Mouse (Mus musculus) heart, embryonic 10.5 days (tissue): ENCODE results near the gene Ctnnbl1. TPM values are rescaled to one million over a fixed set of nuclear protein-coding genes. Genes with fewer than 3 reads are reported as not detected.
A peak's percentile ranks its signal among the peaks of the same experiment; 100 is the strongest.

ENCODE experiments used
- DNase-seq: peaks from one replicate; pipeline ENCODE4 v3.0.0-alpha.2; 2017; ENCODE audit warnings: low spot score
- H3K27ac ChIP-seq: fragments of 300-500 bp; sonication (generic); 2 replicates; pipeline ENCODE4 v1.5.1; 2016; ENCODE audit warnings: mild to moderate bottlenecking
- H3K27me3 ChIP-seq: fragments of 300-500 bp; sonication (generic); 2 replicates; pipeline ENCODE4 v1.6.1; 2016; ENCODE audit warnings: mild to moderate bottlenecking; ENCODE audit not compliant: poor library complexity, insufficient read depth, severe bottlenecking
- H3K36me3 ChIP-seq: fragments of 300-500 bp; sonication (generic); 2 replicates; pipeline ENCODE4 v1.6.1; 2016; ENCODE audit warnings: mild to moderate bottlenecking, moderate library complexity
- H3K4me1 ChIP-seq: fragments of 300-500 bp; sonication (generic); 2 replicates; pipeline ENCODE4 v1.6.1; 2016; ENCODE audit warnings: mild to moderate bottlenecking
- H3K4me3 ChIP-seq: fragments of 300-500 bp; sonication (generic); 2 replicates; pipeline ENCODE4 v1.5.1; 2016; ENCODE audit warnings: mild to moderate bottlenecking, moderate library complexity
- H3K9me3 ChIP-seq: fragments of 300-500 bp; sonication (generic); 2 replicates; pipeline ENCODE4 v1.6.1; 2016; ENCODE audit warnings: mild to moderate bottlenecking, moderate library complexity
- WGBS: fragments of 180-500 bp; shearing (Covaris S2); methylation state at CpG from one replicate; pipeline ENCODE4 v1.1.7; 2016; 5-methylcytosine and 5-hydroxymethylcytosine counted together
- polyA plus RNA-seq: library from polyadenylated mRNA; unstranded; fragments of >200 nt; fragmentation: Nextera tagmentation; extraction: Ambion mirVana; gene quantifications from 2 replicates; pipeline ENCODE4 v1.2.1, GENCODE M21; 2016

Ctnnbl1 gene
- polyA plus RNA-seq, 1 experiment from 2014 or later = 59.1 TPM

DNA sequence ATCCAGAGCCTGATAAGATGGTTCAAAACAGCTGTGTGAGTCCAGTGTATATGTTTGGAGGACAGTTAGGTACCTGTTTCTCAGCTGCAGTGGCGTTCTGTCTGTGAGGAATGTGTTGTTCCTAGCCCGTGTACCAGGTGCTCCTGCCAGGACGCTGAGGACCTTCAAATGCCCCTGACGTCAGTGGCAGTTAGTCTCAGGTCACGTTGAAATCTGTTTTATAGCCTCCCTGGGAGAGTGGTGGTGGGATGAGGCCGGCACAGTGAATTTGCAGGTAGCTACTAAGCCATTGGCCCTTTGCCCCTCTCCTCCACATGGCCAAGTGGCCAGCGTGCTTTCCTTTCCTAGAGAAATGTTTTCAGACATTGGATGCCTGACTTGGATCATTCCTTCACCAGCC is 18.6 kb downstream of the Ctnnbl1 start:
- no peaks in the 10 kb centered on the region for H3K9me3 ChIP-seq
- 70% methylated on average over 7 of the region's 7 CpGs for WGBS
- no peak overlapping the region for H3K4me3 ChIP-seq
- H3K4me1 ChIP-seq = peaks cover 38% of the 10 kb centered on the region
- DNase-seq = peak; percentile 67
- H3K27ac ChIP-seq = no peak overlapping the region
- no peaks in the 10 kb centered on the region for H3K27me3 ChIP-seq
- no peaks in the 10 kb centered on the region for H3K36me3 ChIP-seq

GRCm38 (mm10) chr2:157756193-157756592 is 19.0 kb downstream of the Ctnnbl1 start:
- peak; percentile 42 for DNase-seq
- H3K9me3 ChIP-seq = no peaks in the 10 kb centered on the region
- WGBS = 79% methylated on average over 7 of the region's 7 CpGs

DNA sequence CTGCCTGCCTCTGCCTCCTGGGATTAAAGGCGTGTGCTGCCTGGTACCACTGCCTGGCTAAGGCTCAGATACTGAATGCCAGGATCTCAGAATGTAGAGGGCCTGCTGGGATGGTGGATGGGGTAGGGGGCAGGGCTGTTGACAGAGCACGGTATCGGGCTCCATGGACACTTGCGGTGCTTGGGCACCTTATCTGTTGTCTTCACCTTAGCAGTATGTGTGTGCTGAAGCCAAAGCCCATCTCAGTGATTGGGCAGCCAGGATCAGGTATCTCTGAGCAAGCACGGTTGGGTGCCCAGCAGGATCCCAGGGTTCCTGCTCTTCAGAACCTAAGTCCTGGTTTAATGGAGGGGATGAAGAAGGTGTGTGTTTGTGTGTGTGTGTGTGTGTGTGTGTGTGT is 21.2 kb downstream of the Ctnnbl1 start:
- no peak overlapping the region for H3K27ac ChIP-seq
- peak; percentile 36 for DNase-seq
- H3K27me3 ChIP-seq = no peaks in the 10 kb centered on the region
- WGBS = 66% methylated on average over 5 of the region's 5 CpGs
- H3K4me1 ChIP-seq = peaks cover 19% of the 10 kb centered on the region
- H3K36me3 ChIP-seq = no peaks in the 10 kb centered on the region
- H3K4me3 ChIP-seq = no peak overlapping the region
- H3K9me3 ChIP-seq = no peaks in the 10 kb centered on the region

More at GRCm38 (mm10) chr2:157756193-157756592, 19.0 kb downstream of the Ctnnbl1 start:
- Histone ChIP-seq H3K36me3 (no peaks in the 10 kb centered on the region), H3K4me1 (peaks cover 34% of the 10 kb centered on the region), H3K27me3 (no peaks in the 10 kb centered on the region), H3K27ac (no peak overlapping the region), H3K4me3 (no peak overlapping the region)

GRCm38 (mm10) chr2:157759717-157760116 is 22.5 kb downstream of the Ctnnbl1 start:
- DNase-seq = peak; percentile 3
- 72% methylated on average over 6 of the region's 6 CpGs for WGBS
- Histone ChIP-seq H3K27ac (no peak overlapping the region), H3K4me1 (peaks cover 18% of the 10 kb centered on the region), H3K4me3 (no peak overlapping the region), H3K36me3 (no peaks in the 10 kb centered on the region), H3K9me3 (no peaks in the 10 kb centered on the region), H3K27me3 (no peaks in the 10 kb centered on the region)

GRCm38 (mm10) chr2:157762903-157763302 is 25.7 kb downstream of the Ctnnbl1 start:
- Histone ChIP-seq H3K4me1 (peaks cover 5% of the 10 kb centered on the region; the same call in 1 of the 2 replicates), H3K9me3 (no peaks in the 10 kb centered on the region), H3K27ac (no peak overlapping the region), H3K36me3 (no peaks in the 10 kb centered on the region), H3K4me3 (no peak overlapping the region), H3K27me3 (no peaks in the 10 kb centered on the region)
- whole genome bisulfite sequencing = 80% methylated on average over 4 of the region's 4 CpGs
- DNase-seq = no peak

- Histone ChIP-seq H3K27me3 (no peaks in the 10 kb centered on the region), H3K4me3 (no peak overlapping the region), H3K27ac (no peak overlapping the region), H3K36me3 (no peaks in the 10 kb centered on the region), H3K4me1 (peaks cover 16% of the 10 kb centered on the region), H3K9me3 (no peaks in the 10 kb centered on the region)
- WGBS = 90% methylated on average over 7 of the region's 7 CpGs
- DNase-seq = peak; percentile 45
Observed at GRCm38 (mm10) chr2:157766591-157766990, 29.4 kb downstream of the Ctnnbl1 start.

DNA sequence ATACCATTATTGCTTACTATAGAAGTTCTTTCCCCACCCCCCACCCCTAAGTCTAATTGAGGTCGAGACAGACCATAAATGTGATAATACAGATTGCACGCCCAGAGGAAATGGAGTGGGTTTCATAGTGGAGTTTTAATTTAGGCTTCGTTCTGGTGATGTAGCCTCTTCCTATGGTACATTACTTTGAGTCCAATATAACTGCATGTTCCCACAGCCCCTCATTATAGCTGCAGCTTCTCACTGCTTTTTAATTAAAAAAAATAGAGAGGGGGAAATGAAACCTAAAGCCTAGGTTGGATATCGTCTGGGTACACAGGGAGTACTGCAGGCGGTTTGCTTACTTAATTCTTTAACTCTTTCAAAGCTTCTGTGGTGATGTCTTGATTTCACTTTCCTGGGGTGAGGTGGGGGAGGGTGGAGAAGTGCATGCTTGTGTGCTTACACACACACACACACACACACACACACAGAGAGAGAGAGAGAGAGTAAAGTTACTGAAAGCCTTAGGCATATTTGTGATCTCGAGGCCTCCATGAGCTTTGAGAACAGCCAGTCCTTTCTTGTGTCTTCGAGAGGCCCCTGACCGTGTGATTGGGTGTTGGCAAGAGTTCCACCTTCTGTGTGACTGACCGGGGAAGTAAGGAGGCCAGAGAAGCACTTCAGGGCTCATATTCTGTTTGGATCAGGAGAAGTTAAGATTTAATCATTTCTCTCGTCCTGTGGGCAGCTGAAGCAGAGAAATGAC is 31.7 kb downstream of the Ctnnbl1 start:
- DNase-seq = no peak
- H3K27me3 ChIP-seq = no peaks in the 10 kb centered on the region
- 58% methylated on average over 10 of the region's 10 CpGs for WGBS

DNA sequence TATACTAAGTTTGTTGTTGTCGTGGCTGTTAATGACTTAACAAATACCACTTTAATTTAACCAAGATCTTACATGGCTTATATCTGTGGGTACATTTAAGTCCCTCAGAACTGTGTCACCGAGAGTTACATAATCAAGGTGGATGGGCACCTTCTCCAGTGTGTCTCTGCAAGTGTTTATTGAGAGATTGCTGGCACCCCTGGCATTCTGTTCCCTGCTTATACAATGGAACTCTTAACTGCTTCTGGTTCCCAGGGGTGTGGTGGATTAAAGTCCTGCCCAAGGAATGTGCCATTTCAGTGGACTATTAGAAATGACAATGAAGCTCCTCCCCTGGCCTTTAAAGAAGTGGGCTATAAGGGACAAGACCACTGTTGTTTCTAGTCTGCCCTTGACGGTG is 33.6 kb downstream of the Ctnnbl1 start:
- Histone ChIP-seq H3K27me3 (no peaks in the 10 kb centered on the region), H3K4me1 (peaks cover 20% of the 10 kb centered on the region), H3K4me3 (no peak overlapping the region), H3K36me3 (peaks cover 15% of the 10 kb centered on the region), H3K27ac (no peak overlapping the region), H3K9me3 (no peaks in the 10 kb centered on the region)
- DNase-seq = peak; percentile 41
- WGBS = 83% methylated on average over 3 of the region's 3 CpGs

More for the DNA sequence above, 31.7 kb downstream of the Ctnnbl1 start:
- H3K4me3 ChIP-seq = no peak overlapping the region
- no peaks in the 10 kb centered on the region for H3K36me3 ChIP-seq
- H3K27ac ChIP-seq = peak overlapping the region; percentile 10; the same call in 1 of the 2 replicates
- peaks cover 16% of the 10 kb centered on the region for H3K4me1 ChIP-seq
- H3K9me3 ChIP-seq = no peaks in the 10 kb centered on the region

DNA sequence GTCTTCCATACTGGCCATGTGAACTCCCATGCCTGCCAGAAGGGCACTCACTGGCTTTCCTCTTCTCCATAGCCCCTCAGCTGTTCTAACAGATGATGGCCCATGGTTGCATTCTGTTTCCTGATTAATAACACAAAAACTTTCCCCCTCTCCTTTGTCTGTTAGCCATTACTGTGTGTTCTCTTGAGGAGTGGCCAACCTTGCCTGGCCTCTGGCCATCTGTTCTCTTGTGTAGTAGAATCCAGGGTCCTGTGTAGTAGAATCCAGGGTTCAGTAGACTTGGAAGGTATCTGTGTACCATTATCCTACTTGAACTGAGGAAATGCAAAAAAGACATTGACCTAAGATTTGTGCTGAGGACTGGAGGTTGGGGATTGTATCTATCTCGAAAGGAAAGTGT is 36.5 kb downstream of the Ctnnbl1 start:
- Histone ChIP-seq H3K4me3 (no peak overlapping the region), H3K36me3 (peaks cover 15% of the 10 kb centered on the region), H3K4me1 (peaks cover 15% of the 10 kb centered on the region), H3K9me3 (no peaks in the 10 kb centered on the region), H3K27me3 (no peaks in the 10 kb centered on the region), H3K27ac (no peak overlapping the region)
- DNase-seq = peak; percentile 28
- 90% methylated on average over 1 of the region's 1 CpGs for WGBS

DNA sequence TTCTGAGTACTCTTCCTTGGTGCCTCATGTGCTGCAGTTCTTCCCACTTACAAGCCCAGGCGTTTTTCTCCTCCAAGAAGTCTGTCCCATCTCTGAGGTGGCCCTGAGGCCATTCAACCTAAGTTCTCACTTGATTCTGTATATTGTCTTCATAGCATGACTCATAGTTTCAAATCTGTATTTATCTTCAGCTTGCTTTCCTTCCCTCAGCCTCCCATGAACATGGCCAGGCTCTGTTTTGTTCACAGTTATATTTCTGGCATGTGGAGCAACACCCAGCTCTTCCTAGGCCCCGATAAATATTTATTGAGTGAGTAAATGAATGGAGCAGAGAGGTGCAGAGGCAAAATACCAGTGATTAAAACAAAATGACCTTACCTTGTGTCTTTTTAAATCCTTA is 38.8 kb downstream of the Ctnnbl1 start:
- Histone ChIP-seq H3K9me3 (no peaks in the 10 kb centered on the region), H3K27me3 (no peaks in the 10 kb centered on the region), H3K36me3 (peaks cover 28% of the 10 kb centered on the region), H3K4me3 (no peak overlapping the region), H3K4me1 (0 out of 2 replicates have a peak, but pooled peaks cover 4% of the 10 kb centered on the region), H3K27ac (no peak overlapping the region)
- peak; percentile 11 for DNase-seq
- WGBS = 82% methylated on average over 2 of the region's 2 CpGs

GRCm38 (mm10) chr2:157780956-157781355 is 43.8 kb downstream of the Ctnnbl1 start:
- DNase-seq = no peak
- Histone ChIP-seq H3K27me3 (no peaks in the 10 kb centered on the region), H3K9me3 (no peaks in the 10 kb centered on the region), H3K27ac (no peak overlapping the region), H3K36me3 (peaks cover 26% of the 10 kb centered on the region), H3K4me3 (no peak overlapping the region), H3K4me1 (peaks cover 18% of the 10 kb centered on the region; the same call in 1 of the 2 replicates)
- WGBS = 82% methylated on average over 3 of the region's 3 CpGs

DNA sequence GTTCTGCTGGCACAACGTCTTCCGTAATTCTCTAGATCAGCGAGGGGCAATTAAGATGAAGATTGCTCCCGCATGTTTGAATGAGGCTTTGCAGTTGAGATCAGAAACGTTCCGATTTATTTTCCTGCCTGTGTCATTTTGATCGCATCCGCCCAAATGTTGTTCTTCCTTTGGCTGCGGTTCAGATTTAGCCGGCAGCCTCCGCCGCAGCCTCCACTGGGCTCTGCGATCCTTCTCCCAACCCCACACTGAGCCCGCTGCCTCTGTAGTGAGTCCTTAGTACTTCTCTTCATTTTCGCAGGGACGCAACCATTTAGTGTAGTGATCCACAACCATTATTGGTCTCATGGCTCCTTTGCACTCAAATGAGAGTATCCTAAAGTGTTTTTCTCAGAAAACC is 46.0 kb downstream of the Ctnnbl1 start:
- Histone ChIP-seq H3K9me3 (no peaks in the 10 kb centered on the region), H3K27ac (no peak overlapping the region), H3K4me3 (no peak overlapping the region), H3K27me3 (no peaks in the 10 kb centered on the region), H3K4me1 (peaks cover 28% of the 10 kb centered on the region), H3K36me3 (peaks cover 26% of the 10 kb centered on the region)
- WGBS = 95% methylated on average over 16 of the region's 16 CpGs
- DNase-seq = no peak

GRCm38 (mm10) chr2:157784238-157784637 is 47.0 kb downstream of the Ctnnbl1 start:
- H3K4me1 ChIP-seq = peaks cover 38% of the 10 kb centered on the region
- peaks cover 28% of the 10 kb centered on the region for H3K36me3 ChIP-seq
- H3K4me3 ChIP-seq = no peak overlapping the region
- no peaks in the 10 kb centered on the region for H3K9me3 ChIP-seq
- H3K27me3 ChIP-seq = no peaks in the 10 kb centered on the region
- H3K27ac ChIP-seq = no peak overlapping the region
- 85% methylated on average over 6 of the region's 6 CpGs for WGBS
- DNase-seq = no peak
